Mouse (Mus musculus): Measurements from ENCODE around the gene Mustn1. TPM values are rescaled to one million over a fixed set of nuclear protein-coding genes. Genes with fewer than 3 reads are reported as not detected.

Gene Mustn1
- total RNA-seq, 2 experiments from 2014 or later: not detected

GRCm38 (mm10) chr14:30876451-30876850, 2.5 kb upstream of the Mustn1 start:
- ATAC-seq (replicated peaks; ENCODE audit: low FRiP score, poor library complexity, severe bottlenecking): no peak

GRCm38 (mm10) chr14:30877827-30878226, 1.2 kb upstream of the Mustn1 start:
- ATAC-seq (replicated peaks; ENCODE audit: low FRiP score, poor library complexity, severe bottlenecking): no peak

GRCm38 (mm10) chr14:30879794-30880193, 794 bp downstream of the Mustn1 start:
- ATAC-seq (replicated peaks; ENCODE audit: low FRiP score, poor library complexity, severe bottlenecking): no peak

GRCm38 (mm10) chr14:30880251-30880650, 1.3 kb downstream of the Mustn1 start:
- ATAC-seq (replicated peaks; ENCODE audit: low FRiP score, poor library complexity, severe bottlenecking): no peak

- ATAC-seq (replicated peaks; ENCODE audit: low FRiP score, poor library complexity, severe bottlenecking): no peak
Measured at GRCm38 (mm10) chr14:30880811-30881717, 2.1 kb downstream of the Mustn1 start.

GRCm38 (mm10) chr14:30881718-30882108, 2.7 kb downstream of the Mustn1 start:
- ATAC-seq (replicated peaks; ENCODE audit: low FRiP score, poor library complexity, severe bottlenecking): no peak

GRCm38 (mm10) chr14:30885298-30885697, 6.3 kb downstream of the Mustn1 start:
- no peak for ATAC-seq (replicated peaks; ENCODE audit: low FRiP score, poor library complexity, severe bottlenecking)

GRCm38 (mm10) chr14:30886204-30886603, 7.2 kb downstream of the Mustn1 start, which contains the start of gene Itih4:
Gene Itih4 (plus strand): TSS chr14:30886476.
- ATAC-seq (replicated peaks; ENCODE audit: low FRiP score, poor library complexity, severe bottlenecking): no peak

- no peak for ATAC-seq (replicated peaks; ENCODE audit: low FRiP score, poor library complexity, severe bottlenecking)
Measured at GRCm38 (mm10) chr14:30888271-30888732, 9.3 kb downstream of the Mustn1 start.

GRCm38 (mm10) chr14:30899972-30900371, 21.0 kb downstream of the Mustn1 start:
- no peak for ATAC-seq (replicated peaks; ENCODE audit: low FRiP score, poor library complexity, severe bottlenecking)

- no peak for ATAC-seq (replicated peaks; ENCODE audit: low FRiP score, poor library complexity, severe bottlenecking)
Measured at GRCm38 (mm10) chr14:30902628-30903027, 23.6 kb downstream of the Mustn1 start.

- no peak for ATAC-seq (replicated peaks; ENCODE audit: low FRiP score, poor library complexity, severe bottlenecking)
Measured at GRCm38 (mm10) chr14:30903036-30903435, 24.0 kb downstream of the Mustn1 start.

- ATAC-seq (replicated peaks; ENCODE audit: low FRiP score, poor library complexity, severe bottlenecking): no peak
Measured at GRCm38 (mm10) chr14:30904307-30904706, 25.3 kb downstream of the Mustn1 start.

GRCm38 (mm10) chr14:30906001-30906400, 27.0 kb downstream of the Mustn1 start:
- ATAC-seq (replicated peaks; ENCODE audit: low FRiP score, poor library complexity, severe bottlenecking): no peak

- ATAC-seq (replicated peaks; ENCODE audit: low FRiP score, poor library complexity, severe bottlenecking): no peak
Measured at GRCm38 (mm10) chr14:30907814-30908265, 28.8 kb downstream of the Mustn1 start.

GRCm38 (mm10) chr14:30911141-30911540, 32.1 kb downstream of the Mustn1 start:
- no peak for ATAC-seq (replicated peaks; ENCODE audit: low FRiP score, poor library complexity, severe bottlenecking)

- ATAC-seq (replicated peaks; ENCODE audit: low FRiP score, poor library complexity, severe bottlenecking): no peak
Measured at GRCm38 (mm10) chr14:30912641-30913040, 33.6 kb downstream of the Mustn1 start.

GRCm38 (mm10) chr14:30913404-30913803, 34.4 kb downstream of the Mustn1 start:
- no peak for ATAC-seq (replicated peaks; ENCODE audit: low FRiP score, poor library complexity, severe bottlenecking)

GRCm38 (mm10) chr14:30916516-30916915, 37.5 kb downstream of the Mustn1 start:
- ATAC-seq (replicated peaks; ENCODE audit: low FRiP score, poor library complexity, severe bottlenecking): no peak

GRCm38 (mm10) chr14:30922053-30922670, 43.2 kb downstream of the Mustn1 start:
- no peak for ATAC-seq (replicated peaks; ENCODE audit: low FRiP score, poor library complexity, severe bottlenecking)
